Mouse (Mus musculus) stomach, postnatal 0 days (tissue): ENCODE measurements around the gene Tada1.

ENCODE experiments used
- CTCF ChIP-seq: IDR thresholded peaks from 2 replicates; pipeline ENCODE4 v1.5.1; 2016; ENCODE audit warnings: antibody characterized with exemption, low read depth, mild to moderate bottlenecking, moderate library complexity
- EP300 ChIP-seq: optimal IDR thresholded peaks from 2 replicates; pipeline ENCODE3; 2016; ENCODE audit warnings: antibody characterized with exemption

- TF ChIP-seq CTCF: no peak
- TF ChIP-seq EP300: no peak
Measured at GRCm38 (mm10) chr1:166343586-166343985, 35.3 kb upstream of the Tada1 start.
